Mouse (Mus musculus): ENCODE measurements at regions not wholly inside any gene's neighbourhood (a gene's known extent, or its start where the extent isn't known, plus 50 kb on each side); places are given as distances from the start of the nearest gene placed in this dataset.

- TF ChIP-seq CTCF (IDR thresholded peaks at IDR 0.05; ENCODE audit: low read depth, low read length) (no peak), POLR2A (IDR thresholded peaks at IDR 0.05; ENCODE audit: borderline replicate concordance, low read depth, low read length) (no peak)
Measured at GRCm38 (mm10) chr11:31767727-31768495, 96.2 kb upstream of the Bod1 start.
